Mouse (Mus musculus): ENCODE results near the gene Hist1h2ak. TPM values are rescaled to one million over a fixed set of nuclear protein-coding genes. Genes with fewer than 3 reads are reported as not detected.
A peak's percentile ranks its signal among the peaks of the same experiment; 100 is the strongest.
"Not testable (repeated sequence)": the region's sequence is repeated elsewhere in the genome, so short reads cannot be mapped to it uniquely, and the experiment has no call there.

Gene Hist1h2ak
- polyA plus RNA-seq, 1 experiment from 2014 or later: 12.5 TPM

DNA sequence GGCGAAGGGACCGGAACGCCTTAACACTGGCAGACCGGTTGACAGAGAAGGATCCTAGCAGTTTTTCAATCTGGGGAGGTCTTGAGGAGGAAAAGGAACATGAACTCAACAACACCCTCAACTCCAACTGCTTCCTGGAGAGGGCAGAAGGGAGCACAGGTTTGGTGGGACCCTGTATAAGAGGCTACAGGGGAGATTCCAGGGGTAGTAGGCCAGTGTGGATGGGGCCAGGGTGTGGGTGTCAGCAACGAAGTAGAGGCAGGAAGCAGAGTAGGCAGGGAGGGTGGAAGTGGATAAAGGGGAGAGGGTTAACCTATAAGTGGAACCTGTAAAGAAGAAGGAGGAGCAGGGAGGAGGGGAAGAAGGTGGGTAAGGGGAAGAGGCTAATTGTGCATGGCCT is 20.2 kb downstream of the Hist1h2ak start:
- Histone ChIP-seq H3K9me3 (ENCODE audit: control insufficient read depth, low read length) (no peaks in the 10 kb centered on the region), H3K4me3 (ENCODE audit: low read depth, low read length) (no peak overlapping the region), H3K4me2 (ENCODE audit: low read depth, low read length, severe bottlenecking) (no peak overlapping the region), H3K9ac (ENCODE audit: low read length) (peak overlapping the region; percentile 84; the same call in 1 of the 2 replicates), H3K27me3 (ENCODE audit: control insufficient read depth, insufficient read depth, low read length) (no peaks in the 10 kb centered on the region), H3K27ac (ENCODE audit: low read depth, low read length) (peak overlapping the region; percentile 99), H3K36me3 (ENCODE audit: control insufficient read depth, insufficient read depth, low read length) (no peaks in the 10 kb centered on the region), H3K4me1 (replicated peaks; ENCODE audit: control insufficient read depth, insufficient read depth, low read length) (peaks cover 2% of the 10 kb centered on the region; the same call in 1 of the 2 replicates)
- 64% methylated on average over 5 of the region's 5 CpGs for WGBS
- peak; percentile 69 for DNase-seq (ENCODE audit: low spot score)
- ATAC-seq (replicated peaks; ENCODE audit: low FRiP score): peak; percentile 13

DNA sequence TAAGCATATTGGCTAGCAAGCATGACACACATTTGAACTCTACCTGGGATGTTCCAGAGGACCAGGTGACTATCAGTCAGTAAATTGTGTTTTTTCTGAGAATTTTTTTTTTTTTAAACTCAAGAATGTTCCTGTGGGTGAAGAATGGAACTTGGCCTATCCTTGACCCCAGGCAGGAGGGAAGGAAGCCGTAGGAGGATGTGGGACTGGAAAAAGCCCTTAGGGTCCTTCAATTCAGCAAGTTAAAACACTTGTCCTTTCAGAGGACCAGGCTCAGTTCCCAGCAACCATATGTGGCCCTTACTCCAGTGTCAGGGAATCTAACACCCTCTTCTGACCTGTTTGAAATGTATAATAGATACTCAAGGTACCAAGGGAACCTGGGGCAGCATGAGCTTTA is 24.1 kb downstream of the Hist1h2ak start:
- Histone ChIP-seq H3K9ac (ENCODE audit: low read length) (no peak overlapping the region), H3K9me3 (ENCODE audit: control insufficient read depth, low read length) (no peaks in the 10 kb centered on the region), H3K4me2 (ENCODE audit: low read depth, low read length, severe bottlenecking) (no peak overlapping the region), H3K4me3 (ENCODE audit: low read depth, low read length) (no peak overlapping the region), H3K27ac (ENCODE audit: low read depth, low read length) (no peak overlapping the region), H3K4me1 (replicated peaks; ENCODE audit: control insufficient read depth, insufficient read depth, low read length) (peaks cover 7% of the 10 kb centered on the region; the same call in 1 of the 2 replicates), H3K27me3 (ENCODE audit: control insufficient read depth, insufficient read depth, low read length) (no peaks in the 10 kb centered on the region), H3K36me3 (ENCODE audit: control insufficient read depth, insufficient read depth, low read length) (no peaks in the 10 kb centered on the region)
- ATAC-seq (replicated peaks; ENCODE audit: low FRiP score) (no peak), DNase-seq (ENCODE audit: low spot score) (no peak)
- WGBS: 75% methylated on average over 1 of the region's 1 CpGs

DNA sequence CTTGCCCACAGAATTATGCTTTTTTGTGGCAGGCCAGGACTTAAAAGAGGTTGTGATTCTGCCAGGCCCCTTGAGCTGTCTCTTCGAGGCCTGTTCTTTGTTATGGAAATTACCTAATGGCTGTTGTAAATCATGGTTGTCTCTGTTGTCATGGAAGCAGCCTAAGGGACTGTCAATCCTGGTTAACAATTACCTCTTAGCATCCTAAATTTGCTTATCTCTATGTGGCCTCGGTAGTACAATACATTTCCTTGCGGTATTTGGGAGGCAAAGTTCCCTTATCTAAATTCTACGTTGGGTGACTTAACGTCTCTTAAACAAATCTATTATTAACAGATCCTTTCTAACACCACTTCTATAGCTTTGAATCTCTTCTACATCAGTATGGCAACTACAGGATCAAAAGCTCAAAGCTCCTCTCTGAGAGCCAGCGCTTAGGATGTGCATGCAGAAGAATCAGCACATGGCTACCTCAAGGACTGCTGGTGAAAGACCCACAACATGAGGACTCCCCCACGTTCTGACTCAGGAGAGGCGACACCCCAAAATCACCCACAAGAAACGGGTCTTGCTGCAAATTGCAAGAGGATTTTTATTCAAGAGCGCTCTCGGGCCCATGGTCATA is 25.6 kb downstream of the Hist1h2ak start:
- Histone ChIP-seq H3K27me3 (ENCODE audit: control insufficient read depth, insufficient read depth, low read length) (no peaks in the 10 kb centered on the region), H3K27ac (ENCODE audit: low read depth, low read length) (peak overlapping the region; percentile 33), H3K36me3 (ENCODE audit: control insufficient read depth, insufficient read depth, low read length) (no peaks in the 10 kb centered on the region), H3K4me3 (ENCODE audit: low read depth, low read length) (no peak overlapping the region), H3K9ac (ENCODE audit: low read length) (no peak overlapping the region; the same call in 1 of the 2 replicates), H3K9me3 (ENCODE audit: control insufficient read depth, low read length) (no peaks in the 10 kb centered on the region), H3K4me1 (replicated peaks; ENCODE audit: control insufficient read depth, insufficient read depth, low read length) (peaks cover 6% of the 10 kb centered on the region; the same call in 1 of the 2 replicates), H3K4me2 (ENCODE audit: low read depth, low read length, severe bottlenecking) (no peak overlapping the region)
- 20% methylated on average over 10 of the region's 11 CpGs for WGBS
- DNase-seq (ENCODE audit: low spot score) (no peak), ATAC-seq (replicated peaks; ENCODE audit: low FRiP score) (peak; percentile 65)

DNA sequence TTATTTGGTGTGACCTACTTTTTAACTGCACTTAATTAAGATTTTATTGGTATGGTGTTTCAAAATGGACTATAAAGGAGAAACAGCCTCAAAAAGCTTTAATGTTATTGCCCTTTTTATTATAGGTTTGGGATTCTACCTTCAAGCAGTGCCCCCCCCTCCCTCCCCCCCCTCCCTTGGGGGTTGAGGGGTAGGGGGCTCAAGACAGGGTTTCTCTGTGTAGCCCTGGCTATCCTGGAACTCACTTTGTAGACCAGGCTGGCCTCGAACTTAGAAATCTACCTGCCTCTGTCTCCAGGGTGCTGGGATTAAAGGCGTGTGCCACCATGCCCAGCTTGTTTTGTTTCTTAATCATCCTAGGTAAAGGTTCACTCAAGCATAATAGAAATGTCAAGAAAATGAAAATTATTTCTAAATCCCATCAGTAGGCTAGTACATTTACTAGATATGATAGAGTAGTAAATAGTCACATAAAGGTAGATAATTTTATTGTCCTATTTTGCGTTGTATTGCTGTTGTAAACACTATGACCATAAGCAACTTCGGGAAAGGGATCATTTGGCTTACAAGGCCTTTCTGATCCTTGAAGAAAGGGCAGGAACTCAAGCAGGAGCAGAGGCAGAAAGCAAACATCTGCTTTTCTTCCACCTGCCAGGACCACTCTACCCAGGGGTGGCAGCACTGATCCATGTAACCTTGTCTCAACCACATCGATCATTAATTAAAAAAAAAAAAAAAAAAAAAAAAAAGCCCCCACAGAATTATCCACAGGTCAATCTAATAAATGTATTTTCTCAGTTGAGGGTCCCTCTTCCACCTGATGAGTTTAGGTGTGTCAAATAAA is 30.4 kb downstream of the Hist1h2ak start:
- Histone ChIP-seq H3K36me3 (ENCODE audit: control insufficient read depth, insufficient read depth, low read length) (no peaks in the 10 kb centered on the region), H3K9ac (ENCODE audit: low read length) (peak overlapping the region; percentile 16; the same call in 1 of the 2 replicates), H3K4me2 (ENCODE audit: low read depth, low read length, severe bottlenecking) (peak overlapping the region; percentile 46; the same call in 1 of the 2 replicates), H3K9me3 (ENCODE audit: control insufficient read depth, low read length) (no peaks in the 10 kb centered on the region), H3K4me3 (ENCODE audit: low read depth, low read length) (no peak overlapping the region), H3K4me1 (replicated peaks; ENCODE audit: control insufficient read depth, insufficient read depth, low read length) (peaks cover 6% of the 10 kb centered on the region; the same call in 1 of the 2 replicates), H3K27me3 (ENCODE audit: control insufficient read depth, insufficient read depth, low read length) (no peaks in the 10 kb centered on the region), H3K27ac (ENCODE audit: low read depth, low read length) (peak overlapping the region; percentile 96)
- DNase-seq (ENCODE audit: low spot score): peak; percentile 65
- ATAC-seq (replicated peaks; ENCODE audit: low FRiP score): no peak
- WGBS: 37% methylated on average over 5 of the region's 5 CpGs

DNA sequence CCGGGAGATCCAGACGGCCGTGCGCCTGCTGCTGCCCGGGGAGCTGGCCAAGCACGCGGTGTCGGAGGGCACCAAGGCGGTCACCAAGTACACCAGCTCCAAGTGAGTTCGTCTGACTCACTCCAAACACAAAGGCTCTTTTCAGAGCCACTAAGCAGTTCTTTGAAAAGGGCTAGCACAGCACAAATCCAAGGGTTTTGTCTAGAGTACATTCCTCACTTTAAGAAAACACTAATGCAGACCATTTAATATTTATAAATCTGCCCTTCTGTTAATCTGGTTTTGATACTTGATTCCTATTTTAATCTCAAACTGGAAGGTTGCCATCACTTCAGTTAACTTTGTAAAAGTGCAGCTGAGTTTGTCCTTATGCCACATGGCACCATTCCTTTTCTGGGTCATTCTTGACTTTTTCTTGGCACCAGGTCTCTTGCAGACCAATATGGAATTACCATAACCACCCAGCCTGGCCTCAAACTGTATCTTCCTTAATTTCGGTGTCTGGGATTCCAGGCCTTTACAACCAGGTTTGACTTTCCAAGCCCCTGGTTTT is 31.2 kb downstream of the Hist1h2ak start:
- no peaks in the 10 kb centered on the region for H3K36me3 ChIP-seq (ENCODE audit: control insufficient read depth, insufficient read depth, low read length)
- H3K4me2 ChIP-seq (ENCODE audit: low read depth, low read length, severe bottlenecking): peak overlapping the region; percentile 46
- WGBS: 3% methylated on average over 11 of the region's 11 CpGs
- H3K27me3 ChIP-seq (ENCODE audit: control insufficient read depth, insufficient read depth, low read length): no peaks in the 10 kb centered on the region
- H3K9me3 ChIP-seq (ENCODE audit: control insufficient read depth, low read length): no peaks in the 10 kb centered on the region
- DNase-seq (ENCODE audit: low spot score) (peak; percentile 60), ATAC-seq (replicated peaks; ENCODE audit: low FRiP score) (peak; percentile 28)
- H3K27ac ChIP-seq (ENCODE audit: low read depth, low read length): peak overlapping the region; percentile 96
- H3K4me1 ChIP-seq (replicated peaks; ENCODE audit: control insufficient read depth, insufficient read depth, low read length): peaks cover under 1% of the 10 kb centered on the region; the same call in 1 of the 2 replicates
- peak overlapping the region; percentile 27 for H3K4me3 ChIP-seq (ENCODE audit: low read depth, low read length)
- H3K9ac ChIP-seq (ENCODE audit: low read length): peak overlapping the region; percentile 69

DNA sequence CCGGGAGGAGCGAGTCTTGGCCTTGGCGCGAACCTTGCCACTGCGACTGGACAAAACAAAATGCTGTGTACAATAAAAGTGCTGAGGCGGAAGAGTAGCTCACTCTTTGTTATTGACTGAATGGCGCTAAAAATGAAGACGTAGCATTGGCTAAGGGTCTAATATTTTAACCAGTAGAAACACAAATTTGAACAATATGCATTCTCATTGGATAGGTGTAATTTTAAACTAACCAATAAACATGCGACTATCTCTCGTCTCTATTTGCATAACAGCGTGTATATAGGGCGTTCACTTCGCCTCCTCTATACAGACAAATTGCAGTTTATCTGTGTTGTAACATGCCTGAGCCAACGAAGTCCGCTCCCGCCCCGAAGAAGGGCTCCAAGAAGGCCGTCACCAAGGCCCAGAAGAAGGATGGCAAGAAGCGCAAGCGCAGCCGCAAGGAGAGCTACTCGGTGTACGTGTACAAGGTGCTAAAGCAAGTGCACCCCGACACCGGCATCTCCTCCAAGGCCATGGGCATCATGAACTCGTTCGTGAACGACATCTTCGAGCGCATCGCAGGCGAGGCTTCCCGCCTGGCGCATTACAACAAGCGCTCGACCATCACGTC is 31.8 kb downstream of the Hist1h2ak start, which contains the start of gene Hist1h2bm:
Gene Hist1h2bm, plus strand, starts transcription at position 288 of the 616 bp plus-strand sequence.
- Histone ChIP-seq H3K9ac (ENCODE audit: low read length) (peak within 1 kb of the TSS; percentile 79), H3K27ac (ENCODE audit: low read depth, low read length) (peak within 1 kb of the TSS; percentile 96), H3K4me3 (ENCODE audit: low read depth, low read length) (peak within 1 kb of the TSS; percentile 30), H3K4me2 (ENCODE audit: low read depth, low read length, severe bottlenecking) (peak within 1 kb of the TSS; percentile 70)
- not testable (repeated sequence) for H3K36me3 ChIP-seq (ENCODE audit: control insufficient read depth, insufficient read depth, low read length); H3K9me3 ChIP-seq (ENCODE audit: control insufficient read depth, low read length); H3K4me1 ChIP-seq (replicated peaks; ENCODE audit: control insufficient read depth, insufficient read depth, low read length); H3K27me3 ChIP-seq (ENCODE audit: control insufficient read depth, insufficient read depth, low read length)
- peak; percentile 95 for ATAC-seq (replicated peaks; ENCODE audit: low FRiP score)
- 1% methylated on average over 37 of the region's 37 CpGs for WGBS
- DNase-seq (ENCODE audit: low spot score): peak; percentile 85

DNA sequence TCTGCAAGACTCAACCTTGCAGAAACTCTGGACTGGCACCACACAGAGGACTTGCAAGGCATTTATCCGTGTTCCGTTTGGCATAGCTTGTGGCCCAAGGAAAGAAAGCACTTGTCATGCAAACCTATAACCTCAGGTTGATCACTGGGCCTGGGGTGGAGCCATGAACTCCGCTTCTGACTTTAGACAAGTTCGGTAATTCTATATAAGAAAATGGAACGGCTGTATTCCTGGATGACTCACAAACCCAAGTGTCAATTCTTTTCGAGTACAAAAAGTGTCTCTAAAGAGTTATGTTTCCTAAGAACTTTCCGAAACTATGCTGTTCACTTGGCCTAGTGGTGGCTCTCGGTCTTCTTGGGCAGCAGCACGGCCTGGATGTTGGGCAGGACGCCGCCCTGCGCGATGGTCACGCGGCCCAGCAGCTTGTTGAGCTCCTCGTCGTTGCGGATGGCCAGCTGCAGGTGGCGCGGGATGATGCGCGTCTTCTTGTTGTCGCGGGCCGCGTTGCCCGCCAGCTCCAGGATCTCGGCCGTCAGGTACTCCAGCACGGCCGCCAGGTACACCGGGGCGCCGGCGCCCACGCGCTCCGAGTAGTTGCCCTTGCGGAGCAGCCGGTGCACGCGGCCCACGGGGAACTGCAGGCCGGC is 32.4 kb downstream of the Hist1h2ak start:
- not testable (repeated sequence) for H3K36me3 ChIP-seq (ENCODE audit: control insufficient read depth, insufficient read depth, low read length); H3K4me1 ChIP-seq (replicated peaks; ENCODE audit: control insufficient read depth, insufficient read depth, low read length); H3K9me3 ChIP-seq (ENCODE audit: control insufficient read depth, low read length); H3K27me3 ChIP-seq (ENCODE audit: control insufficient read depth, insufficient read depth, low read length)
- ATAC-seq (replicated peaks; ENCODE audit: low FRiP score) (peak; percentile 14), DNase-seq (ENCODE audit: low spot score) (peak; percentile 64)
- Histone ChIP-seq H3K4me2 (ENCODE audit: low read depth, low read length, severe bottlenecking) (peak overlapping the region; percentile 70), H3K27ac (ENCODE audit: low read depth, low read length) (peak overlapping the region; percentile 96), H3K9ac (ENCODE audit: low read length) (peak overlapping the region; percentile 79), H3K4me3 (ENCODE audit: low read depth, low read length) (peak overlapping the region; percentile 30)
- WGBS: 4% methylated on average over 17 of the region's 44 CpGs
